Mouse (Mus musculus): ENCODE results near the gene Crim1. TPM values are rescaled to one million over a fixed set of nuclear protein-coding genes. Genes with fewer than 3 reads are reported as not detected.

Crim1 gene
- polyA plus RNA-seq, 1 experiment from 2014 or later = 4.4 TPM

DNA sequence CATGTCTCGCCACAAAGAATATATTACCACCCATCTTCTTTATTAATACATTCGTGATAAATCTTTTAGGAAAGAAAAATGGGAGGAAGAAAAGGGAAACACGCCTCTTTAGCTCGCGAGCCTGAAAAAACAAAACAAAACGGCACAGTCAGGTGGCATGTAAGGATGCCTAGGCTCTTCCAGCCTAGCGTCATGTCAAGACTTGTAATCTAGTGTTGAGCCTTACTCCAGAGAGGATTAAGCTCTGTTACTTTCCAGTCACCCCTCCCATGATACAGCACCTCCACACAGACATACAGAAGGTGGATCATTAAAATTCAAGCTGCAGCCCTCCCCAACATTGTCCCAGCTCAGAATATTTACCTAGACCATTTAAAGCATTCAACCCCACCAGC is 820 bp upstream of the Crim1 start:
- H3K27ac ChIP-seq = no peak overlapping the region
- WGBS = 3% methylated on average over 7 of the region's 7 CpGs
- ATAC-seq (ENCODE audit: borderline replicate concordance, extremely low read depth, low FRiP score, low TSS enrichment) = no peak

DNA sequence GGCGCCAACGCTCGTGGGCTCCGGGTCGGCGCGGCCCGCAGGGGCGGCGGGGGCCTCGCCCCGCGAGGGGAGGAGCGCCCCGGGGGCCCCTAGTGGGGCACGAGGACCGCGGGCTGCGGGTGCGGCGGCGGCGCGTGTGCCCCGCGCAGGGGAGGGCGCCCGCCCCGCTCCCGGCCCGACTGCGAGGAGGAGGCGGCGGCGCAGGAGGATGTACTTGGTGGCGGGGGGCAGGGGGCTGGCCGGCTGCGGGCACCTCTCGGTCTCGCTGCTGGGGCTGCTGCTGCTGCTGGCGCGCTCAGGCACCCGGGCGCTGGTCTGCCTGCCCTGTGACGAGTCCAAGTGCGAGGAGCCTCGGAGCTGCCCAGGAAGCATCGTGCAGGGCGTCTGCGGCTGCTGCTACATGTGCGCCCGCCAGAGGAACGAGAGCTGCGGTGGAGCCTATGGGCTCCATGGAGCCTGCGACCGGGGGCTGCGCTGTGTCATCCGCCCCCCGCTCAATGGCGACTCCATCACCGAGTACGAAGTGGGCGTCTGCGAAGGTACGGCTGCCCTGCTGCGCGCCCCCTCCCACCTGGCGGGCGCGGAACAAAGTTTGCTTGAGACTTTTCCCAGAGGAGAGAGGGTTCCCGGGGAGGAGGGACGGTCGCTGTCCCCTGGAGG is 643 bp downstream of the Crim1 start:
- Histone ChIP-seq H3K9ac (peak overlapping the region; percentile 67), H3K36me3 (no peaks in the 10 kb centered on the region), H3K9me3 (no peaks in the 10 kb centered on the region), H3K4me1 (peaks cover 54% of the 10 kb centered on the region), H3K4me2 (peak overlapping the region; percentile 94), H3K27ac (peak overlapping the region; percentile 90), H3K27me3 (peaks cover 66% of the 10 kb centered on the region), H3K4me3 (peak overlapping the region; percentile 74)
- under 1% methylated on average over 56 of the region's 73 CpGs for WGBS
- ATAC-seq (ENCODE audit: borderline replicate concordance, extremely low read depth, low FRiP score, low TSS enrichment) = peak; percentile 58

More for the DNA sequence above, 820 bp upstream of the Crim1 start:
- Histone ChIP-seq H3K4me3 (peak overlapping the region; percentile 74), H3K27me3 (peaks cover 65% of the 10 kb centered on the region), H3K4me2 (peak overlapping the region; percentile 94), H3K36me3 (no peaks in the 10 kb centered on the region), H3K4me1 (peaks cover 40% of the 10 kb centered on the region), H3K9ac (peak overlapping the region; percentile 55; the same call in 1 of the 2 replicates), H3K9me3 (no peaks in the 10 kb centered on the region)

DNA sequence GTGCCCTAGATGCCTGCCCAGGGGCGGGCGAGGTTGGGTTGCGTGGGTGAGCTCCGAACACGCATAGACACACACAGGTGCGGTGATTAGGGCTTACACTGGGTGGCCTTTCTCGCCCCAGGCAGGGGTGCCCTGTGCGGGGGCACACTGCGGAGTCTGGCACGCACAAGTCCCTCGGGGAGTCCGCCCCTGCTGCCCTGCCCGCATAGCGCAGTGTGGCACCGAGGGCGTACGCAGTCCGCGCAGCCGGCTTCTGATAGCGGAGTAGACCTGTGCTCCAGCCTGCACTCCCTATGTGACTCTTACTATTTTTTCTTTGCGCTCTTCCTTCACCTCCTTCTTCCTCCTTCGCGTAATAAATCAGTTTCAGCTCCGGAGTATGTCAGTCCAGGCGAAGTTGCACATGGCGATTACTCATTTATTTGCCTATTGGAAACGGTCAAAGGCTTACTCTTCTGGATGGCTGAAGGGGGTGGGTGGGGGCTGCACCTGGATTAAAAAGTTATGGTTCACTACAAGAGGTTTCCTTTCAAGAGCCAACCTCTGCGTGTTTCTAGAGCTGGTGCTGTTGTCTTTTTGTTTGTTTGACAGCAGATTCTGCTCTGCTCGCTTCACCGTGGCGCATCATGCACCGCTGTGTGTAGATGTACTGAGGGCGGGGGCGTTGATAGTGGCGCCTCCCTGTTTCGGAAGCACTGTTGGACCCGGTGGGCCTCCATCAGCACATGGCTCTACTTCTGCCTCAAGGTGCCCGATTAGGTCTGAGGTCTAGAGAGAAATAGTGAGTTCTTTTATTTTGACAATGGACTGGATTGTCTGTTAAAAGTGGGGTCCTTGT is 1.4 kb downstream of the Crim1 start:
- Histone ChIP-seq H3K4me3 (peak overlapping the region; percentile 74), H3K27me3 (peaks cover 60% of the 10 kb centered on the region), H3K4me1 (peaks cover 62% of the 10 kb centered on the region), H3K36me3 (no peaks in the 10 kb centered on the region), H3K9ac (peak overlapping the region; percentile 67), H3K27ac (no peak overlapping the region), H3K9me3 (no peaks in the 10 kb centered on the region), H3K4me2 (peak overlapping the region; percentile 94)
- peak; percentile 35 for ATAC-seq (ENCODE audit: borderline replicate concordance, extremely low read depth, low FRiP score, low TSS enrichment)
- 1% methylated on average over 39 of the region's 39 CpGs for WGBS

DNA sequence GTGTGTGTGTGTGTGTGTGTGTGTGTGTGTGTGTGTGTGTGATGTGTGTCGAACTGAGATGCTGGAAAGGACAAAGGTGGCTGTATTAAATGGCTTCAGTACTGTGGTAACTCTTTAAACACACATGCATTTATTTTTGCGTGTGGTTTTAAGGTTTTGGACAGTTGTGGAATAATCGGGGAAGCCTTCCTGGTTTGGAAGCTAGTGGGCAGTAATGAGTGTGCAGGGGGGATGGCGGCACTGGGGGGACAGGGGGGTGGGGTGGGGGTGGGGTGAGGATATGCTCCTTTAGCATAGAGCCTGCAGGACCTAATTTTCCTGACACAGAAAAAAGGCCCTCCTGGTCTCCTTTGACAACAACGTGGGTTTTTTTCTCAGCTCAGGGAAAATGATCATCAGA is 2.2 kb downstream of the Crim1 start:
- Histone ChIP-seq H3K27me3 (peaks cover 58% of the 10 kb centered on the region), H3K9me3 (no peaks in the 10 kb centered on the region), H3K9ac (no peak overlapping the region), H3K4me1 (peaks cover 69% of the 10 kb centered on the region), H3K4me3 (peak overlapping the region; percentile 74), H3K4me2 (peak overlapping the region; percentile 94), H3K27ac (no peak overlapping the region), H3K36me3 (no peaks in the 10 kb centered on the region)
- WGBS = 5% methylated on average over 5 of the region's 5 CpGs
- no peak for ATAC-seq (ENCODE audit: borderline replicate concordance, extremely low read depth, low FRiP score, low TSS enrichment)

DNA sequence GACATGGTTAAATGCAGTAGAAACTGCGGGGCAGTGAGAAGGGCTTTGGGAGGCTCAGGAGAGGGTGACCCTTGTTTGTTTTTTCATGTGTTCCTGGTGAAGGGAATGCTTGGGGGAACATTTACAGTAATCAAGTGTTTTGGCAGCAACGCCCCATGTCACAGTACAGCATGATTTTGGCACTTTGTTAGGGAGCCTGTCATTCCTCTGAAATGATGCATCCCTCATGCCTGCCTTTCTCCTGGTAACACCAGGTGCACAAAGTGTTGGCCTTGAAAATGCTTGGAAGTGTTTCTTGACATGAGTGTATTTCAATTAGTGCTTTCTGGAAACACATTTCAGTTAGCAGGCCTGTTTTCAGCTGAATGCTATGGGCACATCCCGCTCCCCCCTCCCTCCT is 2.7 kb downstream of the Crim1 start:
- H3K4me3 ChIP-seq = peak overlapping the region; percentile 74
- peaks cover 72% of the 10 kb centered on the region for H3K4me1 ChIP-seq
- H3K9ac ChIP-seq = no peak overlapping the region
- no peaks in the 10 kb centered on the region for H3K9me3 ChIP-seq
- no peaks in the 10 kb centered on the region for H3K36me3 ChIP-seq
- no peak overlapping the region for H3K27ac ChIP-seq
- no peak for ATAC-seq (ENCODE audit: borderline replicate concordance, extremely low read depth, low FRiP score, low TSS enrichment)
- peaks cover 52% of the 10 kb centered on the region for H3K27me3 ChIP-seq
- H3K4me2 ChIP-seq = peak overlapping the region; percentile 94
- 40% methylated on average over 3 of the region's 3 CpGs for WGBS

DNA sequence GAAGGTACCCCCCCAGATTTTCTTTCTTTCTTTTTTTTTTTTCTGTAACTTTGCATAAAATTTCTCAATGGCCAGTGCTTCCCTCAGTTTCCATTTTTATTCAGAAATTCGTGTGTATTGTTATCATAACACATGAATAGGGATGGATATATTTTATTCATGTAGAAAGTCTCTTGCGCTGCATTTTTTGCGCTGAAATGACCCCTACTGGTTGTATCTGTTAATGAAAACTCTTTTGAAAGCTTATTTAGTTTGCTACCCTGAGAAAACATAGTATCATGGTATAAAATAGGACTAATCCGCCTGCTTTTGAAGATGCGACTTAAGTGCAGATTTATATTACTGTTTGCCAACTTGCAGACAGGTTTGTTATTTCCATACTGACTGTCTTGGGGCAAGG is 3.4 kb downstream of the Crim1 start:
- no peaks in the 10 kb centered on the region for H3K9me3 ChIP-seq
- no peak overlapping the region; the same call in 1 of the 2 replicates for H3K4me2 ChIP-seq
- peaks cover 72% of the 10 kb centered on the region for H3K4me1 ChIP-seq
- no peak overlapping the region for H3K9ac ChIP-seq
- 40% methylated on average over 5 of the region's 5 CpGs for WGBS
- no peak for ATAC-seq (ENCODE audit: borderline replicate concordance, extremely low read depth, low FRiP score, low TSS enrichment)
- H3K27ac ChIP-seq = no peak overlapping the region
- H3K4me3 ChIP-seq = no peak overlapping the region
- no peaks in the 10 kb centered on the region for H3K36me3 ChIP-seq
- H3K27me3 ChIP-seq = peaks cover 46% of the 10 kb centered on the region

DNA sequence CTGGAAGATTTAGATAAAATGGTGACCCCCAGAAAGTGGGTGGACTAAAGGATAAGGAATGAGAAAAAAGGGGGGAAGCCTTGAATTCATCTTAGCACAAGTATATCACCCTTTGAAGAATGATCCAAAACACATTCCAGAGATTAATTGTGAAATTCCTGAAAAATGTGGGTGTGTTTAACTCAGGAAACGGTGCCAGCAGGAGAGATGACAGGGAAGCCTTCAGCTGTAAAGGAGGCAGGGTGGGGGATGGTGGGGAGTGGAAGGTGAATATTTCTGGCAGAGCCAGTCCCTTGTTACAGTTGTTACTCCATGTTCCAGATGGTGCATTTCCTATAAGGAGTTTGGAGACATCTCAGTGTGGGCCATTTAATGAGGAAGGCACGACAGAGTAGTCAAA is 6.4 kb downstream of the Crim1 start:
- Histone ChIP-seq H3K9ac (no peak overlapping the region), H3K4me3 (no peak overlapping the region), H3K27ac (no peak overlapping the region), H3K36me3 (no peaks in the 10 kb centered on the region), H3K4me1 (peaks cover 53% of the 10 kb centered on the region), H3K9me3 (no peaks in the 10 kb centered on the region), H3K4me2 (no peak overlapping the region), H3K27me3 (peaks cover 27% of the 10 kb centered on the region)
- 17% methylated on average over 2 of the region's 2 CpGs for WGBS
- ATAC-seq (ENCODE audit: borderline replicate concordance, extremely low read depth, low FRiP score, low TSS enrichment) = peak; percentile 53; the same call in 1 of the 2 replicates

DNA sequence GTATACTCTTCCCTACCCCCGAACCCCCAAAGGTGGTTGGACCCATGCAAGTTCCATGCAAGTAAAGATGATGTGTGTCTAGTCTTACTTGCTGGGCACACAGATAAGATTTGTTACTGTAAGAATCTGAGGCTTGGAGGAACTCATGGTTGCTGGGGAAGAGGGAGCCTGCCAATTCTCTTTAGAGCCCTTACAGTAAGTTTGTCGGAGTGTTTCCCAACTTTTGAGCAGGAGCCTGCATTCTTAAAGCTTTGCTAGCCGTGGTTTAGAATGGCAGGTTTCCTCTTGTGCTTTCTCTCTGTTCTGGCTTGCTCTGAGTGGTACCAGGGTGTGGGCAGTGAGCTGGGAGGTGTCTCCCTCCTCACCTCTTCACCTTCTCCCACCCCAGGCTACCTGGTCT is 7.2 kb downstream of the Crim1 start:
- Histone ChIP-seq H3K4me1 (peaks cover 47% of the 10 kb centered on the region), H3K9me3 (no peaks in the 10 kb centered on the region), H3K4me3 (no peak overlapping the region), H3K27ac (no peak overlapping the region), H3K4me2 (no peak overlapping the region), H3K36me3 (no peaks in the 10 kb centered on the region), H3K9ac (no peak overlapping the region), H3K27me3 (peaks cover 25% of the 10 kb centered on the region; the same call in 1 of the 2 replicates)
- WGBS = 53% methylated on average over 3 of the region's 3 CpGs
- ATAC-seq (ENCODE audit: borderline replicate concordance, extremely low read depth, low FRiP score, low TSS enrichment) = no peak

DNA sequence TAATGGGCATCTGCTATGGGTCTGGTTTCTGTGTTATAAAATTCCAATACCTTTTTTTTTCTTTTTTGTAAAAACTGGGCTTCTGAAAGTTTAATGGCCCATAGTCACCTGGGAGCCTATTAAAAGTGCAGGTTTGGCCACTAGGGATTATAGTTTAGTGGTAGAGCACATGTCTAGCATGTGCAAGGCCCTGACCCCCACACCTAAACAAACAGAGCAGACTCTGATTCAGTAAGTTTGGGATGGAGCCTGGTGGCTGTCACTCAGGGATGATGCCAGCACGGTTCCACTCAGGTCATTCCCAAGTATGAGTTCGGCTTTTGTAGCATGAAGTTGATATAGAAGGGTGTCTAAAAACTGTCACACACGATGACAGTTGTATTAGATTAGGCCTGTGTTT is 8.8 kb downstream of the Crim1 start:
- no peak overlapping the region for H3K27ac ChIP-seq
- ATAC-seq (ENCODE audit: borderline replicate concordance, extremely low read depth, low FRiP score, low TSS enrichment) = no peak
- H3K9me3 ChIP-seq = no peaks in the 10 kb centered on the region
- H3K36me3 ChIP-seq = no peaks in the 10 kb centered on the region
- H3K9ac ChIP-seq = no peak overlapping the region
- WGBS = 58% methylated on average over 3 of the region's 3 CpGs
- peaks cover 26% of the 10 kb centered on the region; the same call in 1 of the 2 replicates for H3K27me3 ChIP-seq
- no peak overlapping the region for H3K4me2 ChIP-seq
- no peak overlapping the region for H3K4me3 ChIP-seq
- H3K4me1 ChIP-seq = peaks cover 43% of the 10 kb centered on the region

DNA sequence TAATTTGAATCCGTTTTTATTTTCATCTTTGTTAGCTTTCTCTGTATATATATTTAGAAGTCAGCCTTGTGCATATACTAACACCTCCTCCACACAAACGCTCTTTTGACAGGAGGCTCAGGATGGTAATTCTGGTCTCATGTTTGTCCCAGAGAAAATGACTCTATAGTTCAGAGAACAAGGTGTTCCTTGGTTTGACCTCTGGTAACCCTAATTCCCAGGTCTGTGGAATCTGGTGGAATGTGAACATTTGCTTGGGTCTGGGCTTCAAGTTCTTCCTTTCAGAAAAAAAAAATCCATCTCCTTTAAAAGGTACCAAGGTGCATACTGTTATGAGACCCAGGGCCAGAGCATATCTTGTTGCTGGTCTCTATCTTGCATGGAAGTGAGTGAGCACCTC is 9.6 kb downstream of the Crim1 start:
- Histone ChIP-seq H3K27ac (no peak overlapping the region), H3K4me1 (peaks cover 36% of the 10 kb centered on the region), H3K9me3 (no peaks in the 10 kb centered on the region)

DNA sequence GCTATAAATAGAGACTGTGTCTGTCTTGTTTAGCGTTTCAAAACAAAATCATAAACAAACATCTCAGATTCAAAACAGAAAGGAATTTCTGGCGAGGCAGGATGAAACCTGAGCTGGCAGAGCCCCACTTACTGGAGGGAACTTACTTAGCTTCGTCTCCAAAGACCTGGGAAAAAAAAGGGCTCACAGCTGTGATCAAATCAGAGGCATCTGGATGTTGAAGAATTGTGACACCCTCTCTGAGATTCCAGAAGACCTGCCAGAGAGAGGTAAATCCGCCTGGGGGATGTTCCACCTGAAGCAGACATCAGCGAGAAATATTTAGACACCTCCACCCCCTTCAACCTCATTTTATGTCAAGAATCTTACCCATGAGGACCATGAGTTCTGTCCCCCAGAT is 11.8 kb downstream of the Crim1 start:
- no peak overlapping the region for H3K9ac ChIP-seq
- WGBS = 56% methylated on average over 5 of the region's 5 CpGs
- no peak overlapping the region for H3K27ac ChIP-seq
- H3K4me3 ChIP-seq = no peak overlapping the region
- peaks cover 14% of the 10 kb centered on the region; the same call in 1 of the 2 replicates for H3K27me3 ChIP-seq
- H3K36me3 ChIP-seq = no peaks in the 10 kb centered on the region
- peaks cover 26% of the 10 kb centered on the region for H3K4me1 ChIP-seq
- no peaks in the 10 kb centered on the region for H3K9me3 ChIP-seq
- H3K4me2 ChIP-seq = no peak overlapping the region
- ATAC-seq (ENCODE audit: borderline replicate concordance, extremely low read depth, low FRiP score, low TSS enrichment) = no peak

More for the DNA sequence above, 9.6 kb downstream of the Crim1 start:
- WGBS = 78% methylated on average over 2 of the region's 2 CpGs
- Histone ChIP-seq H3K4me3 (no peak overlapping the region), H3K27me3 (peaks cover 18% of the 10 kb centered on the region; the same call in 1 of the 2 replicates), H3K9ac (no peak overlapping the region), H3K4me2 (no peak overlapping the region), H3K36me3 (no peaks in the 10 kb centered on the region)
- no peak for ATAC-seq (ENCODE audit: borderline replicate concordance, extremely low read depth, low FRiP score, low TSS enrichment)

DNA sequence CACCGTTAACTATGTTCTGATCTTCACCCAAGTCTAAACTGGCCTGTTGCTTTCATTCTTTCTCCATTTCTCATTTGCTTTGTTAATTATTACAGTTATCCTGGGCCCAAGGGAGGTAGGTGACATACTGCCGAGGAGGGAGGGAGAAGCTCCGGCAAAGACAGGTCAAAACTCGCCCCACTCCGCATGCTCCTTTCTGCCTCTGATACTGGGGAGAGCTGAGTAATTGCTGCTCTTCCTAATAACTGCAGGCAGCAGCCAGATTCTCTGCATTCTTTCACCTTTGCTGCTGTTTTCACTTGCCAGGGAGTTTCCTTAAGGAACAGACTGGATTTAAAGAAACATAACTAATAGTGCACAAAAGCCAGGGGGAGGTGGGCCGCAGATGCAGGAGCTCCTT is 13.1 kb downstream of the Crim1 start:
- Histone ChIP-seq H3K9me3 (no peaks in the 10 kb centered on the region), H3K36me3 (no peaks in the 10 kb centered on the region), H3K4me2 (no peak overlapping the region), H3K27ac (no peak overlapping the region), H3K4me1 (peaks cover 29% of the 10 kb centered on the region), H3K27me3 (peaks cover 14% of the 10 kb centered on the region; the same call in 1 of the 2 replicates), H3K9ac (no peak overlapping the region), H3K4me3 (no peak overlapping the region)
- ATAC-seq (ENCODE audit: borderline replicate concordance, extremely low read depth, low FRiP score, low TSS enrichment) = no peak
- 52% methylated on average over 6 of the region's 6 CpGs for WGBS
